Mouse (Mus musculus) CD4-positive, CD25-positive, alpha-beta regulatory T cell (primary cell): ENCODE results near the gene Olfr816. TPM values are rescaled to one million over a fixed set of nuclear protein-coding genes. Genes with fewer than 3 reads are reported as not detected.

Experiments used
- polyA plus RNA-seq: library from polyadenylated mRNA; unstranded; fragments of 100-300 nt; shearing (Covaris generic); gene quantifications from one replicate; pipeline ENCODE4 v1.2.1, GENCODE M21; 2017

Gene Olfr816
- 0.11 TPM for polyA plus RNA-seq

DNA sequence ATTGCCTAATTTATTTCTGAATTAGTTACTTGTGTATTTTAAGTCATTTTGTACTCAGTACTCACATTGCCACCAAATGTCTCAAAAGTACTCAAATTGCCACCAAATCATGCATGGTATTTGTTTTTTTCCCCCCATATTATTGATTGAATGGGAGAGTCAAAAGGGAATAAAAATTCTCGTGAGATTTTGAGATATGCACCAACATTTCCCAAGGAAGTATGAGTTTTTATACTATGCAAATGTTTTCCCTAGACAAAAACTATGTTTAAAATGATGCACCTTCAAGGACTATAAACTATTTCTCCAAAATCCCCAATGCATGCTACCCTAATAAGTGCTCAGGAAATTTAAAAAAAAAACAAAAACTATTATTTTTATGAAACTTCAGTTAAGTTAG lies at the start of gene Olfr816:
Olfr816 (minus strand) TSS at position 101 of the 400 bp plus-strand sequence.

DNA sequence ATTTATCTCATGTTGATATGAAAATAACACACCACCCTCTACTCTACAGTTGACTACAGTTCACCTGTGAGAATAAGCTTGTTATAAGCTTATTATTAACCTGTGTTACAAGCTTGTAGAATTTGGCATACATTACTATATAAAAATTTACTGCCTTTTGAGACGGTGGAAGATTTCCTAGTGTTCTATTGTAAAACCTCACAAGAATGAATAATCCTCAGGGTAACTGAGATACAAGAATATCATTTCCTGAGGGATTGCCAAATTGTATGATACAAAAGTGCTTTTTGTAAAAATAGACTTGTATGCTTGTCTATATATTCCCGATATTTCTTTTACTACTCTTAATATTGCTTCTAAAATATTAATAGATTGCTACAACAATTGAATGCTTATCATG lies 33.6 kb upstream of the Olfr816 start, which contains the start of gene Olfr818:
Olfr818 (minus strand) TSS at position 101 of the 400 bp plus-strand sequence.

DNA sequence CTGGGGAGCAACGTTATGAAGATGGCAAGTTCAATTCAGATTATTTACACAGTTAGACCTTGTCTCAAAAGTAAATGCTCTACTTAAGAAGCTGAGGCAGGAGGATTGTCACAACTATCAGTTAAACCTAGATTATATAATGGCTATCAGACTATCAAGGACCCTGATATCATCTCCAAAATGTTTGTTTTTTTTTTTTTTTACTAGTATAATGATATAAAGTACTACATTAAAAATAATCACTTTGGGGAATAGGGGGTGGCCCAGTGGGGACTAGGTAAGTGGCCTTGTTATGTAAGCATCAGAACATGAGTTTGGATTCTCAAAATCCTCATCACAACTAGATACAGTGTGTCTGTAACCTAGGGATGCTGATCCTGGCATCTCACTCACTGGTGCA lies 9.6 kb downstream of the Olfr816 start, which contains the start of gene Olfr815:
Olfr815 (minus strand) TSS at position 101 of the 400 bp plus-strand sequence.

DNA sequence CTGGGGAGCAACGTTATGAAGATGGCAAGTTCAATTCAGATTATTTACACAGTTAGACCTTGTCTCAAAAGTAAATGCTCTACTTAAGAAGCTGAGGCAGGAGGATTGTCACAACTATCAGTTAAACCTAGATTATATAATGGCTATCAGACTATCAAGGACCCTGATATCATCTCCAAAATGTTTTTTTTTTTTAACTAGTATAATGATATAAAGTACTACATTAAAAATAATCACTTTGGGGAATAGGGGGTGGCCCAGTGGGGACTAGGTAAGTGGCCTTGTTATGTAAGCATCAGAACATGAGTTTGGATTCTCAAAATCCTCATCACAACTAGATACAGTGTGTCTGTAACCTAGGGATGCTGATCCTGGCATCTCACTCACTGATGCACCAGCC lies 35.6 kb downstream of the Olfr816 start, which contains the start of gene Olfr814:
Olfr814 (minus strand) TSS at position 101 of the 400 bp plus-strand sequence.

Other genes with a start within 250 kb of the Olfr816 start
- not detected for gene Olfr801, start 241.7 kb downstream of the Olfr816 start, polyA plus RNA-seq
- not detected for gene Olfr802, start 227.4 kb downstream of the Olfr816 start, polyA plus RNA-seq
- not detected for gene Olfr803, start 221.3 kb downstream of the Olfr816 start, polyA plus RNA-seq
- gene Olfr804, start 212.4 kb downstream of the Olfr816 start, polyA plus RNA-seq, result not detected
- not detected for gene Olfr805, start 186.2 kb downstream of the Olfr816 start, polyA plus RNA-seq
- not detected for gene Olfr806, start 173.7 kb downstream of the Olfr816 start, polyA plus RNA-seq
- not detected for gene Olfr807, start 157.8 kb downstream of the Olfr816 start, polyA plus RNA-seq
- gene Olfr808, start 150.1 kb downstream of the Olfr816 start, polyA plus RNA-seq, result not detected
- gene Olfr809, start 141.0 kb downstream of the Olfr816 start, polyA plus RNA-seq, result not detected
- not detected for gene Olfr810, start 120.7 kb downstream of the Olfr816 start, polyA plus RNA-seq
- not detected for gene Olfr811, start 111.2 kb downstream of the Olfr816 start, polyA plus RNA-seq
- gene Olfr812, start 69.5 kb downstream of the Olfr816 start, polyA plus RNA-seq, result not detected
- not detected for gene Olfr813, start 60.2 kb downstream of the Olfr816 start, polyA plus RNA-seq
- 0.06 TPM for gene Olfr814, start 35.7 kb downstream of the Olfr816 start, polyA plus RNA-seq
- not detected for gene Olfr815, start 9.7 kb downstream of the Olfr816 start, polyA plus RNA-seq
- not detected for gene Olfr818, start 33.5 kb upstream of the Olfr816 start, polyA plus RNA-seq
- gene Olfr819, start 51.7 kb upstream of the Olfr816 start, polyA plus RNA-seq, result not detected
- gene Olfr247, start 60.5 kb upstream of the Olfr816 start, polyA plus RNA-seq, result not detected
- 0.08 TPM for gene Gm10310, start 69.5 kb upstream of the Olfr816 start, polyA plus RNA-seq
- not detected for gene Olfr820, start 97.0 kb upstream of the Olfr816 start, polyA plus RNA-seq
- gene Olfr821, start 114.8 kb upstream of the Olfr816 start, polyA plus RNA-seq, result not detected
- gene Olfr822, start 155.6 kb upstream of the Olfr816 start, polyA plus RNA-seq, result 0.26 TPM
- not detected for gene Olfr823, start 199.8 kb upstream of the Olfr816 start, polyA plus RNA-seq
- 0.19 TPM for gene Olfr824, start 214.4 kb upstream of the Olfr816 start, polyA plus RNA-seq